Mouse (Mus musculus) 3134 (cell line): ENCODE results near the gene Gpc6.

ENCODE experiments used
- DNase-seq: peaks from one replicate; pipeline ENCODE4 v3.0.0-alpha.2; 2011; ENCODE audit warnings: low spot score; ENCODE audit not compliant: insufficient read length; ENCODE audit errors: extremely low read depth

Gene Gpc6

GRCm38 (mm10) chr14:117961267-117961666 is 1036.2 kb downstream of the Gpc6 start:
- no peak for DNase-seq

GRCm38 (mm10) chr14:117961844-117962243 is 1036.7 kb downstream of the Gpc6 start:
- no peak for DNase-seq

- DNase-seq, result no peak
Measured at GRCm38 (mm10) chr14:117962453-117962852, 1037.3 kb downstream of the Gpc6 start.

- DNase-seq, result no peak
Measured at GRCm38 (mm10) chr14:117972576-117972975, 1047.5 kb downstream of the Gpc6 start.

- DNase-seq, result no peak
Measured at GRCm38 (mm10) chr14:117981532-117981931, 1056.4 kb downstream of the Gpc6 start.

- no peak for DNase-seq
Measured at GRCm38 (mm10) chr14:117988444-117988843, 1063.3 kb downstream of the Gpc6 start.

GRCm38 (mm10) chr14:117990203-117990602 is 1065.1 kb downstream of the Gpc6 start:
- no peak for DNase-seq

GRCm38 (mm10) chr14:117992600-117993256 is 1067.6 kb downstream of the Gpc6 start:
- DNase-seq, result no peak

- DNase-seq, result no peak
Measured at GRCm38 (mm10) chr14:117993845-117994244, 1068.7 kb downstream of the Gpc6 start.

GRCm38 (mm10) chr14:118004434-118004833 is 1079.3 kb downstream of the Gpc6 start:
- DNase-seq, result no peak

- DNase-seq, result no peak
Measured at GRCm38 (mm10) chr14:118005697-118006096, 1080.6 kb downstream of the Gpc6 start.

GRCm38 (mm10) chr14:118009541-118009940 is 1084.4 kb downstream of the Gpc6 start:
- DNase-seq, result no peak

- DNase-seq, result no peak
Measured at GRCm38 (mm10) chr14:118013237-118013636, 1088.1 kb downstream of the Gpc6 start.

- DNase-seq, result no peak
Measured at GRCm38 (mm10) chr14:118019314-118019713, 1094.2 kb downstream of the Gpc6 start.

- DNase-seq, result no peak
Measured at GRCm38 (mm10) chr14:118021867-118022543, 1096.9 kb downstream of the Gpc6 start.
